Mouse (Mus musculus) thymus, adult 2 months (tissue): ENCODE data around the gene Rb1.

Experiments used
- CTCF ChIP-seq: fragments of 200-500 bp; IDR thresholded peaks from 2 replicates; pipeline ENCODE4 v1.5.1; 2012; ENCODE audit warnings: mild to moderate bottlenecking, control low read depth, low read length, moderate library complexity, borderline replicate concordance; ENCODE audit not compliant: control insufficient read depth, poor library complexity, insufficient read depth; ENCODE audit errors: extremely low read depth
- POLR2A ChIP-seq: fragments of 200-500 bp; IDR thresholded peaks from 2 replicates; pipeline ENCODE4 v1.6.1; 2012; ENCODE audit warnings: mild to moderate bottlenecking, low read length, control low read depth, moderate library complexity; ENCODE audit not compliant: control insufficient read depth, poor library complexity, insufficient read depth; ENCODE audit errors: extremely low read depth

DNA sequence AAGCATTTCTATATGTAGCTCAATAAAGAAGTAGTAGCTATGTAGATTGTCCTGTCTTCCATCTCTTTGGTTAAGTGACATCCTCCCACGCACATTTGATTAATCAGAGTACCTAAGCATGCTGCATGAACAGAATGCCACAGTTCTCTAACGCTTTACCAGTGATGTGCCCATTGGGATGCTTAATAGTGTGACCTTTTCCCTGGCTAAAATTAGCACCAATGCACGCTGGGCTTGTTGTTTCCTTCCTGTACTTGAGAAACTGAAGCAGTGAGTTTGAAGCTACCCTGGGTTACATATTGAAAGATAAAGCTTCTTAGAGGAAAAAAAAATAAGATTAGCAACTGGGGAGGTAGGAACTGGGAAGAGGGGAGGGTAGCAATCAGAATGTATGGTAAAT lies 121.6 kb downstream of the Rb1 start:
- no peak for TF ChIP-seq CTCF
- no peak for TF ChIP-seq POLR2A
